Mouse (Mus musculus): Measurements from ENCODE around the gene Paox. TPM values are rescaled to one million over a fixed set of nuclear protein-coding genes. Genes with fewer than 3 reads are reported as not detected.

The Paox gene
- polyA plus RNA-seq, 1 experiment from 2014 or later = 11.4 TPM

DNA sequence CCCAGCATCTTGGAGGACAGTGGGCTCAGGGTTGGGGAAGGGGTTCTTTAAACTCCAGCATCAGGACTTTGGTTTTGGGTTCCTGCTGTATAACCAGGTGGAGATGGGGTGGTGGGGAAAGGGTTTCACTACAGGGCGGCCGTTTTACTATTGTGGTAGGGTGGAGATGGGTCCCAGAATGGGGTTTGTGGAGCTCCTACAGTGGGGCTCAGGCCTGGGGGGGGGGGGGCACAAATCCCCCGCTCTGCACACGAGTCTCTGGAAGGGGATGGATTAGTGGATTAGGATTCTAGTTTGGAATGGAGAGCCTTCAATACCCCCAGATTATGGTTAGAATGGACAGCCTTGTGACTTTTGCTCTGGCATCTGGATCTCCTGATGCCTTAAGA lies 38.2 kb downstream of the Paox start:
- Histone ChIP-seq H3K9ac (peak overlapping the region; percentile 75), H3K4me2 (peak overlapping the region; percentile 66)

DNA sequence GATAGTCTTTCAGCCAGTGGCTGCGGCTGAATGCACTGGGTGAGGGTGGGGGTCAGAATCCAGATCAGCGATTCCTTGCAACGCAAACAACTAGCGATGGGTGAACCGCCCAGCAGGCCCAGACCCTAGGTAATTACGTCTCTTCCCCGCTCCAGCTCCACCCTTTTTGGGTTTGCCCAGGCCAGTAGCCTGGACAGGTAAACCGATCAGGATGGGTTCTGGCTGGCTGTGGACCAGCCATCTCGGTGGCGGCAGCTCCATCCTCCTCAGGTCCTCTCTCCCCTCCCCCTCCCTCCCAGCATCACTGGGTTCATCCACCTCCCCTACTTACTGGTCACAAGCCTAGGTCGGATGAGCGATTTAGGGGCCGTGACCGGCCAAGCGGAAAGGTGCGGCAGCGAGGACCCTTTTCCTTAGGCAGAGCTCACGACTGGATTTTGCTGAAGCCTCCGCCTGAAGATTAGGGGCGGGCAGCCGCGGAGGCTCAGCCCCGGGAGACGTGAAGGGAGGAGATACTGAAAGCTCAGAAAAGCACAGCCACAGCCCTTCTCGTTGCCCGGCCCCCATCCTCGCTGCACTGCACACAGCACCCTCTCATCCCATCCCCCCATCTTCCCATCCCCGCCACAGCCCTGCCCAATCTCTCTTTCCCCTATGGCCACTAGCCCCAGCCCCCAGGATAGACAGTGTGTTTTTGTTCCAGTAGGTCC lies 38.8 kb downstream of the Paox start, which contains the start of gene Sprn:
Gene Sprn, minus strand, starts transcription at position 660 of the 710 bp plus-strand sequence.
- peak within 1 kb of the TSS; percentile 66 for H3K4me2 ChIP-seq
- peak; percentile 78 for ATAC-seq (ENCODE audit: low read depth)
- H3K27ac ChIP-seq (replicated peaks) = peak within 1 kb of the TSS; percentile 78
- no peaks in the 10 kb centered on the region for H3K9me3 ChIP-seq
- peaks cover 7% of the 10 kb centered on the region; the same call in 1 of the 2 replicates for H3K36me3 ChIP-seq
- peak within 1 kb of the TSS; percentile 47 for H3K4me3 ChIP-seq
- H3K9ac ChIP-seq = peak within 1 kb of the TSS; percentile 75
- H3K4me1 ChIP-seq (replicated peaks) = peaks cover 27% of the 10 kb centered on the region
- 2% methylated on average over 28 of the region's 28 CpGs for WGBS
- peaks cover 33% of the 10 kb centered on the region for H3K27me3 ChIP-seq

More for the DNA sequence above, 38.2 kb downstream of the Paox start:
- peak; percentile 42 for ATAC-seq (ENCODE audit: low read depth)
- WGBS = 26% methylated on average over 4 of the region's 4 CpGs
- Histone ChIP-seq H3K27me3 (peaks cover 33% of the 10 kb centered on the region), H3K36me3 (peaks cover 7% of the 10 kb centered on the region; the same call in 1 of the 2 replicates), H3K4me1 (replicated peaks) (peaks cover 27% of the 10 kb centered on the region), H3K4me3 (peak overlapping the region; percentile 47), H3K9me3 (no peaks in the 10 kb centered on the region), H3K27ac (replicated peaks) (peak overlapping the region; percentile 78; the same call in 1 of the 2 replicates)

DNA sequence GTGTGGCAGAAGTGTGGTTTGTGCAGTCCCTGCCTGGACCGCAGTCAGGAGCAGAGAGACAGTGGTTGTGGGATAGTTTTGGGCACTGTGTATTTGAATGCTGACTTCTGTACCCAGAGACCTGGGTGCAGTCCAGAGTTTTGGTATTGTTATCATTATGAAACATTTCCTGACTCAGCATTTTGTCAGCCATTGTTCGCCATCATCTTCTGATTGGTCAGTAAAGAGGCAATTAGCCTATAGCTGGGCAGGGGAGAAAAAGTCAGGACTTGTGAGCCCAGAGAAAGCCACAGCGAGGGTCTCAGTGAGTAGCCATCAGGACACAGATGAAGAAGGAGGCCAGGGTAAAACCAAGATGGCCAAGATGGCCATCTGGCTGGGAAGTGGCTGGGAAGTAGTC lies 44.8 kb downstream of the Paox start:
- Histone ChIP-seq H3K4me2 (no peak overlapping the region), H3K4me3 (no peak overlapping the region), H3K27ac (replicated peaks) (no peak overlapping the region), H3K9me3 (no peaks in the 10 kb centered on the region), H3K27me3 (peaks cover under 1% of the 10 kb centered on the region; the same call in 1 of the 2 replicates), H3K36me3 (no peaks in the 10 kb centered on the region), H3K9ac (no peak overlapping the region), H3K4me1 (replicated peaks) (no peaks in the 10 kb centered on the region)
- 80% methylated on average over 3 of the region's 3 CpGs for WGBS
- no peak for ATAC-seq (ENCODE audit: low read depth)

DNA sequence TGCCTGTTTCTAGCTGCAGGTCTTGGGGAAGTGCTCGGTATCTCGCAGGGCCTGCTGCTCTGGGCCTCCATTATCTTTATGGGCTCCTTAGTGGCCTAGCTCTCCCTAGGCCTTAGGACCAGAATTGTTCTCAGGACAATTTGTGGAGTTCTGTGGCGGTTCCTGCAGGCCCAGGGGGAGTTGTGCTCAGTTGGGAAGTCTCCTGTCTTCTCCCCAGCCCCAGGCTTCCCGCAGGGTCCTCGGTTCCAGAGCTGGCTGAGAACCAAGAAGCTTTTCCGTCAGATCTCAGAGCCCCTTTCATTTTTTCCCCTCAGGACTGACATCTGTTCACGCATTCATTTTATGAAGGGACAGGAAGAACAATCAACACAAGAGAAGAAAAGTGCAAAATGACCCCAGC lies 49.1 kb downstream of the Paox start, which contains the start of gene Olfr522:
Gene Olfr522, minus strand, starts transcription at position 101 of the 400 bp plus-strand sequence.
- Histone ChIP-seq H3K4me2 (no peak within 1 kb of the TSS), H3K27me3 (no peaks in the 10 kb centered on the region), H3K9me3 (no peaks in the 10 kb centered on the region), H3K36me3 (no peaks in the 10 kb centered on the region), H3K4me3 (no peak within 1 kb of the TSS), H3K4me1 (replicated peaks) (no peaks in the 10 kb centered on the region), H3K27ac (replicated peaks) (no peak within 1 kb of the TSS), H3K9ac (no peak within 1 kb of the TSS)
- ATAC-seq (ENCODE audit: low read depth) = no peak
- WGBS = 73% methylated on average over 7 of the region's 7 CpGs

DNA sequence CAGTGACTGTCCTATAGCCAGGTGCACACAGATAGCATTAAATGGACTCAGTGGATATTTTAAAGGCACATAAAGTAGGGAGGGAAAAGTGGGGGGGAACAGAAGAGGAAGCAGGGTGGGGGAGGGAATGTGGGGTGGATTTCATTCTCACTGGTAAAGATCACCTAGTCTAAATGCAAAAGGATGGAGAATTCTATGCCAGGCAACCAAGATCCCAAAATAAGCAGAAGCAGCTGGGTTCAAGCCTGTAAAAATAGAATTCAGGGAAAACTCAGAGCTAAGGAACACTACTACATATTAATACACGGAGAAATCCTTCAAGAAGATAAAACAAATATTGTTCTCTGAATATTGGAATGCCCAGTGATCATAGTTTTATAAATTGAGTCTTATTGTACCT lies 52.4 kb downstream of the Paox start:
- ATAC-seq (ENCODE audit: low read depth) = no peak
- 78% methylated on average over 1 of the region's 1 CpGs for WGBS
- H3K27ac ChIP-seq (replicated peaks) = no peak overlapping the region
- H3K27me3 ChIP-seq = no peaks in the 10 kb centered on the region
- no peaks in the 10 kb centered on the region for H3K9me3 ChIP-seq
- H3K36me3 ChIP-seq = no peaks in the 10 kb centered on the region
- H3K4me2 ChIP-seq = no peak overlapping the region
- no peak overlapping the region for H3K9ac ChIP-seq
- H3K4me3 ChIP-seq = no peak overlapping the region
- no peaks in the 10 kb centered on the region for H3K4me1 ChIP-seq (replicated peaks)

DNA sequence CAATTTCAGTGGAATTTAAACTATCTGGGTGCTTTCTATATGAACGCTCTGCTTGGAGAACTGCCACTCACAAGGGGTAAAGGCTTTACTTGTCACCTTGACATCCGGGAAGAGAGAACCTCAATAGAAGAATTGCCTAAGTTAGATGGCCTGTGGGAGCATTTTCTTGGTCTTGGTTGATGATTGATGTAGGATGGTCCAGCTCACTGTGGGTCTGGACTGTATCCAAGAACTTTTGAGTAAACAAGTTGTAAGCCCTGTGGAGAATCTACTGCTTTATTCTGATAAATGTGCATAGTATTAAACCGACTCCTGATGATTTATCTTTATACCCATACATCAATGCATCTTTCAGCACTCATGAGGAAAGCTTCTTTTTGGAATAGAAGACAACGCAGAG lies 53.8 kb downstream of the Paox start:
- no peaks in the 10 kb centered on the region for H3K27me3 ChIP-seq
- H3K4me1 ChIP-seq (replicated peaks) = no peaks in the 10 kb centered on the region
- H3K9me3 ChIP-seq = no peaks in the 10 kb centered on the region
- H3K36me3 ChIP-seq = no peaks in the 10 kb centered on the region
- no peak overlapping the region for H3K4me3 ChIP-seq
- no peak overlapping the region for H3K4me2 ChIP-seq
- H3K27ac ChIP-seq (replicated peaks) = no peak overlapping the region
- no peak overlapping the region for H3K9ac ChIP-seq
- 84% methylated on average over 4 of the region's 4 CpGs for WGBS
- ATAC-seq (ENCODE audit: low read depth) = no peak

DNA sequence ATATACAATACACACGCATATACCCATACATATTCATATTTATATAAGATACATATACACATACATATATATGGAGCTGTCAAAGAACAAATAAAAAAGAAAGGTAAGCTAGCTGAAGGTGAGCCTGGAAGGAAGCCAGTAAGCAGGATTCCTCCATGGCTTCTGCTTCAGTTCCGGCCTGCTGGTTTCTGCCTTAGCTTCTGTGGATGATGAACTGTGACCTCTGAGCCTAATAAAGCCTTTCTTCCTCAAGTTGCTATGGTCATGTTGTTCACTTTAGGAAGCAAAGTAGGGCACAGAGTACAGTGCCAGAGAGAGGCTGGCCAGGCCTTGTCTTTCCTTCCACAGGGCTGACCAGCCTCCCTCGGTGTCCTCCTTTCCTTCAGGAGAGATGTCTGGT lies 55.3 kb downstream of the Paox start:
- no peaks in the 10 kb centered on the region for H3K4me1 ChIP-seq (replicated peaks)
- H3K9me3 ChIP-seq = no peaks in the 10 kb centered on the region
- H3K27me3 ChIP-seq = no peaks in the 10 kb centered on the region
- WGBS = 95% methylated on average over 3 of the region's 3 CpGs
- ATAC-seq (ENCODE audit: low read depth) = no peak
- no peaks in the 10 kb centered on the region for H3K36me3 ChIP-seq
- no peak overlapping the region for H3K9ac ChIP-seq
- H3K4me3 ChIP-seq = no peak overlapping the region
- no peak overlapping the region for H3K27ac ChIP-seq (replicated peaks)
- H3K4me2 ChIP-seq = no peak overlapping the region

DNA sequence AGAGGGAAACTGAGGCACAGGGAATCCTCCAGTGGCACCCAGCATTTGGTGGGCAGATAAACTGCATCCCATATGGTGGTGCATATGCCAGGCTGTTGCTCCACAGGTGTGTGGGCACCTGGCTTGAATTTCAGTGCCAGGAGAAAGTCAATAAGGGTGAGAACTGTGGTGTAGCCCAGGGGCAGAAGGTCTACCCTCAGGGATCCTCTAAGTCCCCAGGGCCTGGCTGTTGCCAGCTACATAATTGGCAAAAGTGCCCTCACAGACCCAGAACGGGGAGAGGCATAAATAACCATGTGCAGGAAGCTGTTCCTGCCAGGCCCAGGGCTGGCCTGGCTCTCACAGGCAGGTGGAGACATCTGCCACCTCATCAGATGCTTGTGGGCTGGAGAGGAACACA lies 57.3 kb downstream of the Paox start, which contains the start of gene Olfr523:
Gene Olfr523, plus strand, starts transcription at position 282 of the 400 bp plus-strand sequence.
- Histone ChIP-seq H3K27me3 (no peaks in the 10 kb centered on the region), H3K9me3 (no peaks in the 10 kb centered on the region), H3K9ac (no peak within 1 kb of the TSS), H3K36me3 (no peaks in the 10 kb centered on the region), H3K4me3 (no peak within 1 kb of the TSS), H3K4me1 (replicated peaks) (no peaks in the 10 kb centered on the region), H3K27ac (replicated peaks) (no peak within 1 kb of the TSS), H3K4me2 (no peak within 1 kb of the TSS)
- WGBS = 61% methylated on average over 1 of the region's 1 CpGs
- ATAC-seq (ENCODE audit: low read depth) = no peak

DNA sequence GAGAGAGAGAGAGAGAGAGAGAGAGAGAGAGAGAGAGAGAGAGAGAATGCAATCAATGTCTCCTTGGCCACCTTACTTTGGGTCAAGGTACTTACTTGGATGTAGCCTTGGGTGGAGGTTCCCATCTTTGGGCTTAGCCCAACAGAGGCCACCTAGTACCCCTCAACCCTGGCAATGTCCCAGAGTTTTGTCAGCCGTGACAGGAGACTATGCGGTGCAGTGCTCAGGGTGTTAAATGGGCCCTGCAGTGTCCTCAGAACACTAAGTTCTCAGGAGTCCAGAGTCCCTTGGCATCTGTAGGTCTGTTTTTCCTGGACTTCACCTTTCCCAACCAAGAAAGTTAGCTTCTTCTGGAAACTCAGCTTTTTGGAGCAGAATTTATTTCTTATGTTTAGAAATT lies 63.6 kb downstream of the Paox start:
- no peak overlapping the region for H3K9ac ChIP-seq
- ATAC-seq (ENCODE audit: low read depth) = no peak

DNA sequence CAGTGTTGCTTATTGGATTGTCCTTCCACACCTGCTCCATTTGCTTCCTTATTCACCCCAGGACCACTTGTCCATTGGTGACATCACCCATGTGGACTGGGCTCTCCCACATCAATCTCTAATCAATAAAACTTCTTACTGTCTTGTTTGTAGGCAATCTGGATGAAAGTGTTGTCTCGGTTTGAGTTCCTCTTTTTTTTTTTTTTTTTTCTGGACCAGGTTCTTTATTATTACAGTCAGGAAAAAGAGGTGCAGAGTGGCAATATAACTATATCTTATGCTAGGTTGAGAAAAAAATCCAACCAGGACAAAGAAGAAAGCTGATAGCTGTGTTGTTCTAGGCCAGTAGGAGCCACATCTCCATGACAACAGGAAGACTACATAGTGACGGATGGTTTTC lies 65.1 kb downstream of the Paox start:
- no peak for ATAC-seq (ENCODE audit: low read depth)
- WGBS = 91% methylated on average over 2 of the region's 2 CpGs
- H3K4me2 ChIP-seq = no peak overlapping the region

More for the DNA sequence above, 63.6 kb downstream of the Paox start:
- H3K27me3 ChIP-seq = no peaks in the 10 kb centered on the region
- no peak overlapping the region for H3K4me2 ChIP-seq
- H3K4me1 ChIP-seq (replicated peaks) = no peaks in the 10 kb centered on the region
- no peaks in the 10 kb centered on the region for H3K9me3 ChIP-seq
- 77% methylated on average over 2 of the region's 2 CpGs for WGBS
- no peaks in the 10 kb centered on the region for H3K36me3 ChIP-seq
- no peak overlapping the region for H3K27ac ChIP-seq (replicated peaks)
- H3K4me3 ChIP-seq = no peak overlapping the region

DNA sequence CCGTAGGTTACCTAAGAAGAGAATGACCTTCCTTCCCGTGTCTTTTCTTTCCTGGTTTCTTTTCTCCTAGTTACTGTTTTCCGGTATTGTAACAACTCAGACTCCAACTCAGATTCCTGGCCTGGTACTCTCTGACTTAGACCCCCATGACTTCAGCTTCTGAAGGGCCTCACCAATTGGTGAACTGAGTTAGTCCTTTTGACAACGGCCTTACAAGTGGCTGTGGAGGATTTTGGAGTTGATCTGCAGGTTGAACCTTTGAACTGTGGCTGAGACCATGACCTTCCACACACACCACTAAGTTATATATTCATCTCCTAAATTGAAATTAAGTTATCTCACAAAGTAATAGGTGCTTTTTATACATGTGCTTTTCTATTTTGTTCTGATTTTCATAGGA lies 68.6 kb downstream of the Paox start:
- H3K27ac ChIP-seq (replicated peaks) = no peak overlapping the region
- H3K4me1 ChIP-seq (replicated peaks) = no peaks in the 10 kb centered on the region
- H3K9me3 ChIP-seq = no peaks in the 10 kb centered on the region
- no peak overlapping the region for H3K4me3 ChIP-seq
- H3K4me2 ChIP-seq = no peak overlapping the region
- H3K36me3 ChIP-seq = no peaks in the 10 kb centered on the region
- WGBS = 88% methylated on average over 4 of the region's 4 CpGs
- H3K27me3 ChIP-seq = no peaks in the 10 kb centered on the region
- no peak overlapping the region for H3K9ac ChIP-seq
- ATAC-seq (ENCODE audit: low read depth) = no peak

More for the DNA sequence above, 65.1 kb downstream of the Paox start:
- Histone ChIP-seq H3K9ac (no peak overlapping the region), H3K27me3 (no peaks in the 10 kb centered on the region), H3K9me3 (no peaks in the 10 kb centered on the region), H3K4me1 (replicated peaks) (no peaks in the 10 kb centered on the region), H3K4me3 (no peak overlapping the region), H3K36me3 (no peaks in the 10 kb centered on the region), H3K27ac (replicated peaks) (no peak overlapping the region)
